Mouse (Mus musculus) heart, embryonic 14.5 days (tissue): Measurements from ENCODE around the gene Ech1. TPM values are rescaled to one million over a fixed set of nuclear protein-coding genes. Genes with fewer than 3 reads are reported as not detected.

Experiments
- ATAC-seq: fragments of 200-750 bp; cut with Nextera tagmentation; 2 replicates; pipeline ENCODE4 v1.8.0; 2017; ENCODE audit warnings: low read depth, moderate TSS enrichment; ENCODE audit not compliant: insufficient number of reproducible peaks, insufficient read depth, low FRiP score
- H3K27ac ChIP-seq, 2 experiments: fragments of 200-500 bp in 1 of 2; fragments of 300-500 bp in 1 of 2; sonication (generic) in 1 of 2; replicated peaks in 1 of 2; 2 replicates each; pipeline ENCODE4 v1.5.1; 2012 to 2014; ENCODE audit warnings: low read depth in 2 of 2, low read length in 2 of 2, control low read depth in 1 of 2, mild to moderate bottlenecking in 1 of 2, mixed read lengths in 1 of 2; ENCODE audit not compliant: control insufficient read depth in 1 of 2, insufficient read depth in 1 of 2
- H3K27me3 ChIP-seq: fragments of 300-500 bp; sonication (generic); 2 replicates; pipeline ENCODE4 v1.6.1; 2014; ENCODE audit warnings: mild to moderate bottlenecking, low read length, control low read depth; ENCODE audit not compliant: control insufficient read depth, insufficient read depth
- H3K36me3 ChIP-seq: fragments of 300-500 bp; sonication (generic); 2 replicates; pipeline ENCODE4 v1.6.1; 2014; ENCODE audit warnings: mild to moderate bottlenecking, control low read depth, low read length, mixed read lengths; ENCODE audit not compliant: control insufficient read depth, insufficient read depth
- H3K4me1 ChIP-seq, 2 experiments: fragments of 200-500 bp in 1 of 2; fragments of 300-500 bp in 1 of 2; sonication (generic) in 1 of 2; 2 replicates each; pipeline ENCODE4 v1.6.1; 2012 to 2014; ENCODE audit warnings: low read length in 2 of 2, control low read depth in 1 of 2, mixed read lengths in 1 of 2; ENCODE audit not compliant: control insufficient read depth in 2 of 2, insufficient read depth in 2 of 2
- H3K4me2 ChIP-seq: fragments of 300-500 bp; sonication (generic); 2 replicates; pipeline ENCODE4 v1.6.1; 2014; ENCODE audit warnings: mild to moderate bottlenecking, low read length
- H3K4me3 ChIP-seq, 2 experiments: fragments of 200-500 bp in 1 of 2; fragments of 300-500 bp in 1 of 2; sonication (generic) in 1 of 2; 2 replicates each; pipeline ENCODE4 v1.5.1; 2012 to 2014; ENCODE audit warnings: low read length in 2 of 2, mild to moderate bottlenecking in 2 of 2, control low read depth in 1 of 2, low read depth in 1 of 2, moderate library complexity in 1 of 2; ENCODE audit not compliant: control insufficient read depth in 1 of 2, insufficient read depth in 1 of 2
- H3K9ac ChIP-seq: fragments of 300-500 bp; sonication (generic); 2 replicates; pipeline ENCODE4 v1.6.1; 2014; ENCODE audit warnings: mild to moderate bottlenecking, low read length
- H3K9me3 ChIP-seq: fragments of 300-500 bp; sonication (generic); 2 replicates; pipeline ENCODE4 v1.6.1; 2016; ENCODE audit warnings: low read length, control low read depth; ENCODE audit not compliant: control insufficient read depth
- WGBS: fragments of 180-500 bp; shearing (Covaris S2); extraction: QIAGEN DNeasy Blood & Tissue Kit; methylation state at CpG from one replicate; pipeline ENCODE4 v1.1.7; 2014; 5-methylcytosine and 5-hydroxymethylcytosine counted together
- polyA plus RNA-seq: library from polyadenylated mRNA; unstranded; fragments of >200 nt; fragmentation: Nextera tagmentation; extraction: Ambion mirVana; gene quantifications from 2 replicates; pipeline ENCODE4 v1.2.1, GENCODE M21; 2014

Gene Ech1
- polyA plus RNA-seq = 252 and 254 TPM in 2 replicates

- ATAC-seq = peak; percentile 66
- Histone ChIP-seq H3K36me3 (peaks cover 49% of the 10 kb centered on the region), H3K4me3 (peak within 1 kb of the TSS; percentile 50 to 68), H3K4me2 (peak within 1 kb of the TSS; percentile 71), H3K9ac (peak within 1 kb of the TSS; percentile 79), H3K27ac (peak within 1 kb of the TSS; percentile 93), H3K27me3 (no peaks in the 10 kb centered on the region), H3K9me3 (no peaks in the 10 kb centered on the region), H3K4me1 (peaks cover 19 to 36% of the 10 kb centered on the region in 2 experiments)
- WGBS = 3% methylated on average over 33 of the region's 33 CpGs
Observed at GRCm38 (mm10) chr7:28824941-28825685, at the start of gene Ech1. Gene Ech1 (plus strand): TSS chr7:28825217.

- Histone ChIP-seq H3K4me1 (peaks cover 8 to 16% of the 10 kb centered on the region in 2 experiments), H3K27ac (no peak overlapping the region), H3K9me3 (no peaks in the 10 kb centered on the region), H3K4me2 (no peak overlapping the region), H3K36me3 (peaks cover 27% of the 10 kb centered on the region), H3K4me3 (no peak overlapping the region), H3K9ac (no peak overlapping the region), H3K27me3 (no peaks in the 10 kb centered on the region)
- no peak for ATAC-seq
- 84% methylated on average over 9 of the region's 9 CpGs for WGBS
Observed at GRCm38 (mm10) chr7:28778825-28779224, 46.2 kb upstream of the Ech1 start.

GRCm38 (mm10) chr7:28780067-28780658, 44.9 kb upstream of the Ech1 start:
- 40% methylated on average over 6 of the region's 6 CpGs for WGBS
- ATAC-seq = 0 out of 2 replicates have a peak, but pooled peaks have one; percentile 27
- Histone ChIP-seq H3K27ac (peak overlapping the region; percentile 2 to 44; a peak in 1 of 4 replicates), H3K9me3 (no peaks in the 10 kb centered on the region), H3K9ac (0 out of 2 replicates have a peak overlapping the region, but pooled peaks have one; percentile 25), H3K27me3 (no peaks in the 10 kb centered on the region), H3K4me1 (peaks cover 8 to 16% of the 10 kb centered on the region in 2 experiments), H3K4me2 (no peak overlapping the region), H3K4me3 (no peak overlapping the region), H3K36me3 (peaks cover 28% of the 10 kb centered on the region)

GRCm38 (mm10) chr7:28780857-28781256, 44.2 kb upstream of the Ech1 start:
- Histone ChIP-seq H3K36me3 (peaks cover 32% of the 10 kb centered on the region), H3K4me2 (no peak overlapping the region), H3K9me3 (no peaks in the 10 kb centered on the region), H3K4me3 (no peak overlapping the region), H3K4me1 (peaks cover 8 to 16% of the 10 kb centered on the region in 2 experiments), H3K27me3 (no peaks in the 10 kb centered on the region), H3K9ac (peak overlapping the region; percentile 25; the same call in 1 of the 2 replicates), H3K27ac (0 out of 4 replicates have a peak overlapping the region, but pooled peaks of 1 of the 2 experiments have one; percentile 2)
- 56% methylated on average over 7 of the region's 7 CpGs for WGBS
- no peak for ATAC-seq

DNA sequence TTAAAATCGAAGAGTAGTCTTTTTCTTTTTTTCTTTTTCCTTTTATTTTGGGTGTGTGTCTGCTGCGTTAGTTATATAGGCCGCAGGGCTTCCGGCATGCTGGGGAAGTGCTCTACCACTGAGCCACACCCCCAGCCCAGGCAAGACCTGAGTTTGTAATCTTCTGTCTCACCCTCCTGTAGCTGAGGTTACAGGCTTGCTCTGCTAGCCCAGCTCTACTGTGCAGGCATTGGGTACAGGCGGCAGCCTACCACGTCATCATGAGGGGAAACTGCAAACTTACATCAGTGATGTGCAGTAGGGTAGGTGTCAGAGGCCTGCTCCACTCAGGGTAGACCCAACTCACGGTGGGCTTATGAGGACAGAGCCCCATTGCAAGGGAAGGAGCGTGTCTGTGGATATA, 43.8 kb upstream of the Ech1 start:
- Histone ChIP-seq H3K27me3 (no peaks in the 10 kb centered on the region), H3K4me1 (peaks cover 8 to 16% of the 10 kb centered on the region in 2 experiments), H3K4me2 (no peak overlapping the region), H3K27ac (no peak overlapping the region), H3K36me3 (peaks cover 36% of the 10 kb centered on the region), H3K9ac (0 out of 2 replicates have a peak overlapping the region, but pooled peaks have one; percentile 21), H3K4me3 (no peak overlapping the region), H3K9me3 (no peaks in the 10 kb centered on the region)
- no peak for ATAC-seq
- WGBS = 90% methylated on average over 8 of the region's 8 CpGs

DNA sequence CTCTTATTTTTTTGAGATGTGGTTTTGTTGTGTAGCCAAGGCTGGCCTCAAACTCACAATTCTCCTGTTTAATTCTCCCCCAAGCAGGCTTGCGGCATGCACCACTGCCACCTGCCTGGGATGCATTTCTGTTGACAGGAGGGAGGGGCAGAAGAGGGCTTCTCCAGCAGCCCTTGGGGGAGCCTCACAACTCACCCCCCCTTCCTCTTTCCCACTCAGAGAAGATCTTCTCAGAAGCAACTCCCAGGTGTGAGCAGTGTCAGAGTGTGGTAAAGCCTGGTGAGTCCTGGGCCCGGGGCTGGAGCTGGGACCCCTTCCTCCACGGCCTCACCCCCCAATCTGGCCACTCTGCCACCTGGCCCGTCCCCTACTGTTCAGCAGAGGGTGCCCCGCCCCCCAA, 39.9 kb upstream of the Ech1 start:
- Histone ChIP-seq H3K4me2 (no peak overlapping the region), H3K4me3 (no peak overlapping the region), H3K4me1 (peaks cover 7 to 14% of the 10 kb centered on the region in 2 experiments), H3K9me3 (no peaks in the 10 kb centered on the region), H3K36me3 (peaks cover 32% of the 10 kb centered on the region), H3K27me3 (no peaks in the 10 kb centered on the region), H3K27ac (no peak overlapping the region), H3K9ac (no peak overlapping the region)
- WGBS = 70% methylated on average over 5 of the region's 5 CpGs
- ATAC-seq = no peak

- Histone ChIP-seq H3K4me2 (no peak overlapping the region), H3K27ac (no peak overlapping the region), H3K9ac (no peak overlapping the region), H3K4me3 (no peak overlapping the region), H3K27me3 (no peaks in the 10 kb centered on the region), H3K9me3 (no peaks in the 10 kb centered on the region), H3K4me1 (0 out of 4 replicates have a peak, but pooled peaks cover 0 to under 1% of the 10 kb centered on the region in 2 experiments), H3K36me3 (peaks cover 29% of the 10 kb centered on the region)
- no peak for ATAC-seq
- WGBS = 82% methylated on average over 9 of the region's 9 CpGs
Observed at GRCm38 (mm10) chr7:28787884-28788283, 37.1 kb upstream of the Ech1 start.
